Comparison of ENCODE assay signal across 8 mouse cellular contexts in the genomic region with DNA sequence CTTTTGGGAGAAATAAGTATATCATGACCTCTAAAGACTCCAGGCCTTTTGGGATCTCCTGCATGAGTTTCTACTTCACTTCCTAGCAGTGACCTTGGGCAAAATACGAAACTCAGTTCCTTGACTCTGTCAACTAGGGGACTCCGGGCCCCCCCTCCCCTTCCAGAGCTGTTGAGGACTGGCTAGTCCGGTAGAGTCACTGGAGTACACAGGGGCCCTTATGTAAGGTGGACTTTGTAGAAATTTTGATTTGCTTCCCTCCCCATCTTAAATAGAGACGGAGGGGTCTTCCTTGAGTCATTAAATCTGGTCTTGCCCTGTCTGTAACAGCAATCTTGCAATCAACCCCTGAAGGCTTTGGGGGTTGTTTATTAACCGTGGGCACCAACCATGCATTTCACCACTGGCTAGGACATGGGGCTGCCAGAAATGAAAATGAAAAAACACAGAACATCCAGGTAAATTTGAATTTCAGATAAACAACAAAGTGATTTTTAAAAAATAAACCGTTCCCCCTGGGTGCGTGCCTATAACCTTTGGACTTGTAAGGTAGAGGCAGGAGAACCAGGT. TPM values are rescaled to one million over a fixed set of nuclear protein-coding genes. Genes with fewer than 3 reads are reported as not detected.
A peak's percentile ranks its signal among the peaks of the same experiment; 100 is the strongest.
DNase-seq lines count a peak whose midpoint lies in the region; ATAC-seq and TF ChIP-seq lines count a peak whose summit lies in the region.

No protein-coding gene starts in this region.

- no peak for TF ChIP-seq CTCF in embryonic fibroblast, embryonic 13.5 days (IDR thresholded peaks at IDR 0.05; ENCODE audit: borderline replicate concordance, insufficient read depth, low read length)

- H3K4me3 ChIP-seq in heart, embryonic 14.5 days (ENCODE audit: control insufficient read depth in 1 of 2, insufficient read depth in 1 of 2, low read depth in 1 of 2, low read length in 2 of 2), result peak overlapping the region; percentile 91 to 99
- peak overlapping the region; percentile 39 for H3K4me3 ChIP-seq in embryonic fibroblast, embryonic 13.5 days (ENCODE audit: insufficient read depth, low read length)
- H3K4me3 ChIP-seq in kidney, embryonic 16.5 days (ENCODE audit: low read length), result peak overlapping the region; percentile 95
- peak overlapping the region; percentile 99 for H3K4me3 ChIP-seq in midbrain, embryonic 15.5 days

- ATAC-seq in heart, embryonic 14.5 days (ENCODE audit: insufficient number of reproducible peaks, insufficient read depth, low FRiP score, low read depth), result no peak
- peak; percentile 58 for ATAC-seq in kidney, embryonic 16.5 days (ENCODE audit: low FRiP score, low TSS enrichment)
- no peak for ATAC-seq in midbrain, embryonic 15.5 days (replicated peaks)

- H3K27me3 ChIP-seq in heart, embryonic 14.5 days (ENCODE audit: control insufficient read depth, insufficient read depth, low read length), result no peaks in the 10 kb centered on the region
- no peaks in the 10 kb centered on the region for H3K27me3 ChIP-seq in kidney, embryonic 16.5 days (ENCODE audit: insufficient read depth, low read length)
- no peaks in the 10 kb centered on the region for H3K27me3 ChIP-seq in midbrain, embryonic 15.5 days (replicated peaks)

- peak overlapping the region; percentile 92 for H3K4me2 ChIP-seq in heart, embryonic 14.5 days (ENCODE audit: low read length)
- peak overlapping the region; percentile 89 for H3K4me2 ChIP-seq in kidney, embryonic 16.5 days (replicated peaks; ENCODE audit: low read depth, low read length)
- peak overlapping the region; percentile 74 for H3K4me2 ChIP-seq in midbrain, embryonic 15.5 days

- no peak for TF ChIP-seq POLR2A in embryonic fibroblast, embryonic 13.5 days (IDR thresholded peaks at IDR 0.05; ENCODE audit: low read depth, low read length)

- H3K27ac ChIP-seq in heart, embryonic 14.5 days (replicated peaks in 1 of 2; ENCODE audit: control insufficient read depth in 1 of 2, insufficient read depth in 1 of 2, low read depth in 2 of 2, low read length in 2 of 2), result peak overlapping the region; percentile 98 to 99
- H3K27ac ChIP-seq in embryonic fibroblast, embryonic 13.5 days (ENCODE audit: insufficient read depth, low read length), result peak overlapping the region; percentile 48
- H3K27ac ChIP-seq in kidney, embryonic 16.5 days (ENCODE audit: low read length), result peak overlapping the region; percentile 99
- H3K27ac ChIP-seq in midbrain, embryonic 15.5 days, result peak overlapping the region; percentile 99

- no peaks in the 10 kb centered on the region for H3K9me3 ChIP-seq in heart, embryonic 14.5 days (ENCODE audit: control insufficient read depth, low read length)
- H3K9me3 ChIP-seq in kidney, embryonic 16.5 days (ENCODE audit: low read length), result no peaks in the 10 kb centered on the region
- no peaks in the 10 kb centered on the region for H3K9me3 ChIP-seq in midbrain, embryonic 15.5 days

- H3K9ac ChIP-seq in heart, embryonic 14.5 days (ENCODE audit: low read length), result peak overlapping the region; percentile 96
- H3K9ac ChIP-seq in kidney, embryonic 16.5 days (replicated peaks; ENCODE audit: low read length), result peak overlapping the region; percentile 97
- peak overlapping the region; percentile 97 for H3K9ac ChIP-seq in midbrain, embryonic 15.5 days

- intact Hi-C loops in heart, postnatal 14 days (cut with DNase I), result loop anchor here (10.0 kb wide), 1 partner anchor 62 kb away; no protein-coding TSS in a partner anchor

- 73% methylated on average over 7 of the region's 7 CpGs for WGBS in heart, embryonic 14.5 days
- WGBS in kidney, embryonic 16.5 days, result 37% methylated on average over 7 of the region's 7 CpGs
- 59% methylated on average over 7 of the region's 7 CpGs for WGBS in midbrain, embryonic 15.5 days

- H3K36me3 ChIP-seq in heart, embryonic 14.5 days (ENCODE audit: control insufficient read depth, insufficient read depth, low read length), result no peaks in the 10 kb centered on the region
- no peaks in the 10 kb centered on the region for H3K36me3 ChIP-seq in kidney, embryonic 16.5 days (ENCODE audit: insufficient read depth, low read length)
- no peaks in the 10 kb centered on the region for H3K36me3 ChIP-seq in midbrain, embryonic 15.5 days (replicated peaks)

- H3K4me1 ChIP-seq in heart, embryonic 14.5 days (ENCODE audit: control insufficient read depth in 2 of 2, insufficient read depth in 2 of 2, low read length in 2 of 2), result peaks cover 27 to 40% of the 10 kb centered on the region in 2 experiments
- H3K4me1 ChIP-seq in embryonic fibroblast, embryonic 13.5 days (ENCODE audit: control insufficient read depth, insufficient read depth, low read length), result no peaks in the 10 kb centered on the region
- peaks cover 49% of the 10 kb centered on the region for H3K4me1 ChIP-seq in kidney, embryonic 16.5 days (ENCODE audit: insufficient read depth, low read length)
- H3K4me1 ChIP-seq in midbrain, embryonic 15.5 days, result peaks cover 37% of the 10 kb centered on the region

- no peak for DNase-seq in heart, postnatal 14 days
- no peak for DNase-seq in thymus, postnatal 10 days (ENCODE audit: low spot score in 2 of 2)
- DNase-seq in adrenal gland, postnatal 10 days, result no peak
- DNase-seq in layer of hippocampus, adult 9-10 months (ENCODE audit: low spot score), result no peak

RNA-seq across cellular contexts. Expression of a gene that starts 3.2 kb away (rescaled TPM):
- 12.1 and 12.8 TPM in 2 replicates for polyA plus RNA-seq in heart, embryonic 14.5 days (2014; fragmentation: Nextera tagmentation; extraction: Ambion mirVana)
- total RNA-seq in heart, postnatal 14 days (2021), result 1 to 10 TPM; 9.1 to 9.5 TPM
- 9.9 and 11.2 TPM in 2 replicates for polyA plus RNA-seq in embryonic fibroblast, embryonic 13.5 days (2011; ENCODE audit: insufficient read length, low read depth, missing spikeins)
- 40.0 and 47.9 TPM in 2 replicates for polyA plus RNA-seq in kidney, embryonic 16.5 days (2015; fragmentation: Nextera tagmentation; extraction: Ambion mirVana)
- polyA plus RNA-seq in midbrain, embryonic 15.5 days (2015; fragmentation: Nextera tagmentation; extraction: Ambion mirVana), result 35.9 and 39.6 TPM in 2 replicates
- 10 to 100 TPM; 14.1 to 20.6 TPM for total RNA-seq in adrenal gland, postnatal 10 days (2021)

RNA-seq across cellular contexts. Expression of a gene that starts 47.8 kb away (rescaled TPM):
- polyA plus RNA-seq in heart, embryonic 14.5 days (2014; fragmentation: Nextera tagmentation; extraction: Ambion mirVana), result 12.6 and 13.6 TPM in 2 replicates
- 10 to 100 TPM; 29.0 to 29.9 TPM for total RNA-seq in heart, postnatal 14 days (2021)
- 22.4 and 24.1 TPM in 2 replicates for polyA plus RNA-seq in embryonic fibroblast, embryonic 13.5 days (2011; ENCODE audit: insufficient read length, low read depth, missing spikeins)
- polyA plus RNA-seq in kidney, embryonic 16.5 days (2015; fragmentation: Nextera tagmentation; extraction: Ambion mirVana), result 17.4 and 21.1 TPM in 2 replicates
- 18.6 and 21.1 TPM in 2 replicates for polyA plus RNA-seq in midbrain, embryonic 15.5 days (2015; fragmentation: Nextera tagmentation; extraction: Ambion mirVana)
- total RNA-seq in adrenal gland, postnatal 10 days (2021), result 10 to 100 TPM; 24.4 to 27.8 TPM

Comparison
In these comparisons a context has a peak if more than half of its experiments do, and no peak if none do; other contexts are left out.
1. H3K27ac ChIP-seq: peak in every context shown above with its lines; median percentile 99 in kidney, embryonic 16.5 days; 99 in midbrain, embryonic 15.5 days; 98 in heart, embryonic 14.5 days; 48 in embryonic fibroblast, embryonic 13.5 days.
2. H3K4me3 ChIP-seq: peak in every context shown above with its lines; median percentile 99 in midbrain, embryonic 15.5 days; 95 in heart, embryonic 14.5 days; 95 in kidney, embryonic 16.5 days; 39 in embryonic fibroblast, embryonic 13.5 days.